Mouse (Mus musculus) liver, embryonic 12.5 days (tissue): ENCODE measurements at regions not wholly inside any gene's neighbourhood (a gene's known extent, or its start where the extent isn't known, plus 50 kb on each side); places are given as distances from the start of the nearest gene placed in this dataset.

Source experiments
- ATAC-seq: fragments of 200-750 bp; cut with Nextera tagmentation; 2 replicates; pipeline ENCODE4 v1.8.0; 2017; ENCODE audit warnings: moderate number of reproducible peaks, mild to moderate bottlenecking, moderate library complexity
- H3K27ac ChIP-seq: fragments of 300-500 bp; sonication (generic); 2 replicates; pipeline ENCODE4 v1.5.1; 2016; ENCODE audit warnings: mild to moderate bottlenecking
- H3K27me3 ChIP-seq: fragments of 300-500 bp; sonication (generic); replicated peaks from 2 replicates; pipeline ENCODE4 v1.6.1; 2016; ENCODE audit warnings: mild to moderate bottlenecking, moderate library complexity
- H3K36me3 ChIP-seq: fragments of 300-500 bp; sonication (generic); 2 replicates; pipeline ENCODE4 v1.6.1; 2016; ENCODE audit warnings: mild to moderate bottlenecking, moderate library complexity
- H3K4me1 ChIP-seq: fragments of 300-500 bp; sonication (generic); 2 replicates; pipeline ENCODE4 v1.6.1; 2016
- H3K4me2 ChIP-seq: fragments of 300-500 bp; sonication (generic); 2 replicates; pipeline ENCODE4 v1.6.1; 2016; ENCODE audit warnings: mild to moderate bottlenecking, moderate library complexity
- H3K4me3 ChIP-seq: fragments of 300-500 bp; sonication (generic); 2 replicates; pipeline ENCODE4 v1.5.1; 2016; ENCODE audit warnings: mild to moderate bottlenecking, moderate library complexity
- H3K9ac ChIP-seq: fragments of 300-500 bp; sonication (generic); 2 replicates; pipeline ENCODE4 v1.6.1; 2016; ENCODE audit warnings: mild to moderate bottlenecking, moderate library complexity
- H3K9me3 ChIP-seq: fragments of 300-500 bp; sonication (generic); replicated peaks from 2 replicates; pipeline ENCODE4 v1.6.1; 2016; ENCODE audit warnings: mild to moderate bottlenecking, moderate library complexity
- WGBS: fragments of 180-500 bp; shearing (Covaris S2); methylation state at CpG from one replicate; pipeline ENCODE4 v1.1.7; 2016; ENCODE audit not compliant: insufficient replicate concordance; 5-methylcytosine and 5-hydroxymethylcytosine counted together

GRCm38 (mm10) chr12:70592821-70593220 is 139.9 kb downstream of the Tmx1 start:
- Histone ChIP-seq H3K9me3 (no peaks in the 10 kb centered on the region), H3K27me3 (no peaks in the 10 kb centered on the region), H3K9ac (no peak overlapping the region), H3K4me2 (no peak overlapping the region), H3K4me1 (no peaks in the 10 kb centered on the region), H3K36me3 (no peaks in the 10 kb centered on the region), H3K4me3 (no peak overlapping the region), H3K27ac (no peak overlapping the region)
- WGBS, result 78% methylated on average over 4 of the region's 4 CpGs
- ATAC-seq, result no peak

GRCm38 (mm10) chr12:70598211-70598701 is 145.4 kb downstream of the Tmx1 start:
- Histone ChIP-seq H3K36me3 (no peaks in the 10 kb centered on the region), H3K27ac (no peak overlapping the region), H3K4me3 (no peak overlapping the region), H3K9me3 (peaks cover 3% of the 10 kb centered on the region; the same call in 1 of the 2 replicates), H3K9ac (no peak overlapping the region), H3K4me2 (no peak overlapping the region), H3K27me3 (no peaks in the 10 kb centered on the region), H3K4me1 (no peaks in the 10 kb centered on the region)
- no peak for ATAC-seq
- 81% methylated on average over 15 of the region's 15 CpGs for WGBS

GRCm38 (mm10) chr12:70599731-70600130 is 146.8 kb downstream of the Tmx1 start:
- WGBS, result 62% methylated on average over 5 of the region's 6 CpGs
- no peak overlapping the region for H3K4me3 ChIP-seq

GRCm38 (mm10) chr12:70603869-70604268 is 151.0 kb downstream of the Tmx1 start:
- no peaks in the 10 kb centered on the region for H3K27me3 ChIP-seq
- no peak overlapping the region for H3K27ac ChIP-seq
- no peak overlapping the region for H3K4me3 ChIP-seq
- 78% methylated on average over 1 of the region's 1 CpGs for WGBS
- no peaks in the 10 kb centered on the region for H3K4me1 ChIP-seq
- H3K4me2 ChIP-seq, result no peak overlapping the region
- ATAC-seq, result no peak
- no peak overlapping the region for H3K9ac ChIP-seq
- H3K9me3 ChIP-seq, result peaks cover 3% of the 10 kb centered on the region; the same call in 1 of the 2 replicates
- H3K36me3 ChIP-seq, result no peaks in the 10 kb centered on the region

More at GRCm38 (mm10) chr12:70599731-70600130, 146.8 kb downstream of the Tmx1 start:
- no peak overlapping the region for H3K4me2 ChIP-seq
- no peaks in the 10 kb centered on the region for H3K36me3 ChIP-seq
- H3K9ac ChIP-seq, result no peak overlapping the region
- H3K27me3 ChIP-seq, result no peaks in the 10 kb centered on the region
- no peaks in the 10 kb centered on the region for H3K4me1 ChIP-seq
- no peak for ATAC-seq
- H3K27ac ChIP-seq, result no peak overlapping the region
- H3K9me3 ChIP-seq, result peaks cover 3% of the 10 kb centered on the region; the same call in 1 of the 2 replicates

GRCm38 (mm10) chr12:70608672-70609071 is 155.8 kb downstream of the Tmx1 start:
- no peaks in the 10 kb centered on the region for H3K4me1 ChIP-seq
- H3K9ac ChIP-seq, result no peak overlapping the region
- no peak for ATAC-seq
- no peak overlapping the region for H3K4me3 ChIP-seq
- no peak overlapping the region for H3K27ac ChIP-seq
- 36% methylated on average over 5 of the region's 5 CpGs for WGBS
- H3K36me3 ChIP-seq, result no peaks in the 10 kb centered on the region
- H3K27me3 ChIP-seq, result no peaks in the 10 kb centered on the region
- H3K4me2 ChIP-seq, result no peak overlapping the region
- no peaks in the 10 kb centered on the region for H3K9me3 ChIP-seq

- Histone ChIP-seq H3K4me1 (no peaks in the 10 kb centered on the region), H3K4me3 (no peak overlapping the region), H3K9me3 (no peaks in the 10 kb centered on the region), H3K4me2 (no peak overlapping the region), H3K27ac (no peak overlapping the region), H3K9ac (no peak overlapping the region), H3K36me3 (no peaks in the 10 kb centered on the region), H3K27me3 (no peaks in the 10 kb centered on the region)
- no peak for ATAC-seq
- 58% methylated on average over 7 of the region's 7 CpGs for WGBS
Measured at GRCm38 (mm10) chr12:70609116-70609871, 156.4 kb downstream of the Tmx1 start.

GRCm38 (mm10) chr12:70611891-70612290 is 159.0 kb downstream of the Tmx1 start:
- H3K4me3 ChIP-seq, result no peak overlapping the region
- no peak for ATAC-seq
- no peak overlapping the region for H3K27ac ChIP-seq
- WGBS, result 66% methylated on average over 5 of the region's 5 CpGs
- H3K4me1 ChIP-seq, result no peaks in the 10 kb centered on the region
- H3K4me2 ChIP-seq, result no peak overlapping the region
- no peak overlapping the region for H3K9ac ChIP-seq
- no peaks in the 10 kb centered on the region for H3K9me3 ChIP-seq
- no peaks in the 10 kb centered on the region for H3K36me3 ChIP-seq
- no peaks in the 10 kb centered on the region for H3K27me3 ChIP-seq

GRCm38 (mm10) chr12:70613244-70613643 is 160.3 kb downstream of the Tmx1 start:
- 56% methylated on average over 5 of the region's 5 CpGs for WGBS
- no peak for ATAC-seq

GRCm38 (mm10) chr12:70614101-70614500 is 161.2 kb downstream of the Tmx1 start:
- Histone ChIP-seq H3K4me1 (no peaks in the 10 kb centered on the region), H3K9ac (no peak overlapping the region), H3K36me3 (no peaks in the 10 kb centered on the region), H3K27ac (no peak overlapping the region), H3K9me3 (no peaks in the 10 kb centered on the region), H3K4me3 (no peak overlapping the region), H3K4me2 (no peak overlapping the region), H3K27me3 (no peaks in the 10 kb centered on the region)
- no peak for ATAC-seq
- 60% methylated on average over 2 of the region's 2 CpGs for WGBS

More at GRCm38 (mm10) chr12:70613244-70613643, 160.3 kb downstream of the Tmx1 start:
- H3K4me1 ChIP-seq, result no peaks in the 10 kb centered on the region
- H3K9ac ChIP-seq, result no peak overlapping the region
- H3K4me3 ChIP-seq, result no peak overlapping the region
- H3K9me3 ChIP-seq, result no peaks in the 10 kb centered on the region
- no peak overlapping the region for H3K27ac ChIP-seq
- no peaks in the 10 kb centered on the region for H3K27me3 ChIP-seq
- H3K36me3 ChIP-seq, result no peaks in the 10 kb centered on the region
- H3K4me2 ChIP-seq, result no peak overlapping the region

GRCm38 (mm10) chr12:70614686-70615085 is 161.8 kb downstream of the Tmx1 start:
- H3K9me3 ChIP-seq, result no peaks in the 10 kb centered on the region
- H3K27ac ChIP-seq, result no peak overlapping the region
- WGBS, result 60% methylated on average over 2 of the region's 2 CpGs
- H3K4me2 ChIP-seq, result no peak overlapping the region
- no peak for ATAC-seq
- no peaks in the 10 kb centered on the region for H3K27me3 ChIP-seq
- no peaks in the 10 kb centered on the region for H3K36me3 ChIP-seq
- no peaks in the 10 kb centered on the region for H3K4me1 ChIP-seq
- H3K9ac ChIP-seq, result no peak overlapping the region
- no peak overlapping the region for H3K4me3 ChIP-seq

GRCm38 (mm10) chr12:70615123-70615522 is 162.2 kb downstream of the Tmx1 start:
- H3K4me2 ChIP-seq, result no peak overlapping the region
- no peak overlapping the region for H3K9ac ChIP-seq
- no peak overlapping the region for H3K4me3 ChIP-seq
- H3K27ac ChIP-seq, result no peak overlapping the region
- no peak for ATAC-seq
- no peaks in the 10 kb centered on the region for H3K27me3 ChIP-seq
- no peaks in the 10 kb centered on the region for H3K9me3 ChIP-seq
- 68% methylated on average over 9 of the region's 9 CpGs for WGBS
- H3K4me1 ChIP-seq, result no peaks in the 10 kb centered on the region
- H3K36me3 ChIP-seq, result no peaks in the 10 kb centered on the region

- Histone ChIP-seq H3K27ac (no peak overlapping the region), H3K4me2 (no peak overlapping the region), H3K4me1 (no peaks in the 10 kb centered on the region), H3K9me3 (no peaks in the 10 kb centered on the region), H3K4me3 (no peak overlapping the region), H3K36me3 (no peaks in the 10 kb centered on the region), H3K9ac (no peak overlapping the region), H3K27me3 (no peaks in the 10 kb centered on the region)
- ATAC-seq, result no peak
- WGBS, result 75% methylated on average over 4 of the region's 4 CpGs
Measured at GRCm38 (mm10) chr12:70616049-70616448, 163.2 kb downstream of the Tmx1 start.
